Mouse (Mus musculus): ENCODE measurements at regions not wholly inside any gene's neighbourhood (a gene's known extent, or its start where the extent isn't known, plus 50 kb on each side); places are given as distances from the start of the nearest gene placed in this dataset.
A peak's percentile ranks its signal among the peaks of the same experiment; 100 is the strongest.

DNA sequence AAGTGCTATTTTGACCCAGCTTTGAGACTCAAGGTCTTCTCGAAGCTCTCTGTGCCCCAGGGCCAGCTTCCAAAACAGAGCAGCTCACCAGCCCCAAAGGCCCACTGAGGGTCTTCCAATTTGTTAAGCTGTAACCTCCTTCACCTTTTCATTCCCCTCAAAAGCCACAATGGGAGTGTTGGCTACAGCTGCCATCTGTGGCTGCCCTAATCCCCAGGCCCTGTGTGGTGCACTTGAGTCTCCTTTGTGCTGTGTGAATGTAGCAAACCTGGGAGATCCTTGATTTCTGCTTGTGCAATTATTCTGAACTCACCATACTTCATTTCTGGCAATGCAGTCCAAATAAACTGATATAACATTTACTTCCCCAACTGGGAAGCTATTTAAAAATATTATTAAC lies 287.8 kb downstream of the Wdr20rt start:
- DNase-seq (ENCODE audit: low spot score), result no peak
- TF ChIP-seq EP300 (IDR thresholded peaks at IDR 0.05; ENCODE audit: low read depth), result no peak
- TF ChIP-seq CTCF (IDR thresholded peaks at IDR 0.05; ENCODE audit: low read depth), result no peak
- H3K27ac ChIP-seq (ENCODE audit: low read depth), result no peak overlapping the region
- H3K36me3 ChIP-seq (replicated peaks; ENCODE audit: control insufficient read depth, insufficient read depth, low read length), result no peaks in the 10 kb centered on the region
- no peaks in the 10 kb centered on the region for H3K27me3 ChIP-seq (ENCODE audit: control insufficient read depth, insufficient read depth, low read length)
- WGBS, result 73% methylated on average over 1 of the region's 1 CpGs
- H3K4me1 ChIP-seq (ENCODE audit: control insufficient read depth, insufficient read depth), result no peaks in the 10 kb centered on the region
- H3K9me3 ChIP-seq (replicated peaks; ENCODE audit: control insufficient read depth, low read length), result no peaks in the 10 kb centered on the region
- no peak overlapping the region for H3K4me3 ChIP-seq (ENCODE audit: low read depth, low read length)
- ATAC-seq (ENCODE audit: insufficient read depth, low read depth), result no peak
- no peak overlapping the region for H3K4me2 ChIP-seq (ENCODE audit: low read depth, low read length)
- H3K9ac ChIP-seq (replicated peaks; ENCODE audit: low read depth, low read length), result no peak overlapping the region

DNA sequence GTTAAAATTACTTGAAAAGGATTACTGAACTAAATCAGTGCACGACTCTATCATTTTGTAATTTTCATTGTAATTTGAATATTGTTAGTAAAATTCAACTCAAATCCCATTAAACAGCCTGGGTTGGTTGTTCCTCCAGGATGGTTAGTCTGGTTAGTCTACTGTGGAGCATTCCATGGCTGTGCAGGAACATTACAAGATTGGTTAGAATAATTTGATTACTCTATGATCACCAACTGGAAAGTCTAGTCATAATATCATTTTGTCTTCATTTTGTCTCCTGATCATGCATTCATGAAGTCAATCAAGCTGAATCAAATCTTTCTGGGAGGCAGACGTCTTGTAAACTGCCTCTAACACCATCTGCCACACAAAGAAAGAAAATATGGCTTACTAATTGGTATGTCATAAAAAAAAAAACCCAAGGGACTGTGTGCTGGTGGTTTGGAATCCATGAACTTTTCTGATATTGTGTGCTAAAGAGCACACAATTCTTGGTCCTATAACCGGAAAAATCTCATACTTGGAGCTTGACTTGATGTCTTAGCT lies 308.9 kb downstream of the Wdr20rt start:
- TF ChIP-seq CTCF (IDR thresholded peaks at IDR 0.05; ENCODE audit: low read depth) (no peak), EP300 (IDR thresholded peaks at IDR 0.05; ENCODE audit: low read depth) (no peak)
- H3K4me1 ChIP-seq (ENCODE audit: control insufficient read depth, insufficient read depth), result no peaks in the 10 kb centered on the region
- no peaks in the 10 kb centered on the region for H3K27me3 ChIP-seq (ENCODE audit: control insufficient read depth, insufficient read depth, low read length)
- no peak overlapping the region for H3K4me3 ChIP-seq (ENCODE audit: low read depth, low read length)
- DNase-seq (ENCODE audit: low spot score) (no peak), ATAC-seq (ENCODE audit: insufficient read depth, low read depth) (no peak)
- no peak overlapping the region for H3K27ac ChIP-seq (ENCODE audit: low read depth)
- H3K9ac ChIP-seq (replicated peaks; ENCODE audit: low read depth, low read length), result no peak overlapping the region
- no peak overlapping the region for H3K4me2 ChIP-seq (ENCODE audit: low read depth, low read length)
- 63% methylated on average over 3 of the region's 3 CpGs for WGBS
- no peaks in the 10 kb centered on the region for H3K36me3 ChIP-seq (replicated peaks; ENCODE audit: control insufficient read depth, insufficient read depth, low read length)
- H3K9me3 ChIP-seq (replicated peaks; ENCODE audit: control insufficient read depth, low read length), result no peaks in the 10 kb centered on the region

DNA sequence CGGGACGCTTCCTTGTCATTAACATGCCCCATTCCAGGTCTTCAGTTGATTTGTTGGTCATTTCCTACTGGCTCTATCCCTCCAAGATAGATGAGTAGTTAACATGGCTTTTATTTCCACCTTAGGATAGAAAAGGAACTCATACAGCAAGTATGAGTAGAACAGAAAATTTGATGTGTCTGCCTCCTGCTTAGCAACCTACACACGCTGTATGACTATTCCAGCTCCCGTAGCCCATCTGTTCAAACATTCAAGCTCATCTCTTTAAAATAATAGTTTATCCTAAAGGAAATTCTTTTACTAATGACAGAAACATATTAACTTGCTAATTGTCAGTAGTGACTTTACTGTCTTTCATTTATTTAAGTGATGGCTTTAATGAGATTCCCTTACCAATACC lies 323.0 kb downstream of the Wdr20rt start:
- no peak for DNase-seq (ENCODE audit: low spot score)
- no peak for ATAC-seq (ENCODE audit: insufficient read depth, low read depth)
- no peak for TF ChIP-seq CTCF (IDR thresholded peaks at IDR 0.05; ENCODE audit: low read depth)
- no peak for TF ChIP-seq EP300 (IDR thresholded peaks at IDR 0.05; ENCODE audit: low read depth)
- Histone ChIP-seq H3K9me3 (replicated peaks; ENCODE audit: control insufficient read depth, low read length) (no peaks in the 10 kb centered on the region), H3K4me2 (ENCODE audit: low read depth, low read length) (no peak overlapping the region), H3K4me1 (ENCODE audit: control insufficient read depth, insufficient read depth) (no peaks in the 10 kb centered on the region), H3K9ac (replicated peaks; ENCODE audit: low read depth, low read length) (no peak overlapping the region), H3K27ac (ENCODE audit: low read depth) (no peak overlapping the region), H3K27me3 (ENCODE audit: control insufficient read depth, insufficient read depth, low read length) (no peaks in the 10 kb centered on the region), H3K4me3 (ENCODE audit: low read depth, low read length) (no peak overlapping the region), H3K36me3 (replicated peaks; ENCODE audit: control insufficient read depth, insufficient read depth, low read length) (no peaks in the 10 kb centered on the region)
- 90% methylated on average over 4 of the region's 4 CpGs for WGBS

DNA sequence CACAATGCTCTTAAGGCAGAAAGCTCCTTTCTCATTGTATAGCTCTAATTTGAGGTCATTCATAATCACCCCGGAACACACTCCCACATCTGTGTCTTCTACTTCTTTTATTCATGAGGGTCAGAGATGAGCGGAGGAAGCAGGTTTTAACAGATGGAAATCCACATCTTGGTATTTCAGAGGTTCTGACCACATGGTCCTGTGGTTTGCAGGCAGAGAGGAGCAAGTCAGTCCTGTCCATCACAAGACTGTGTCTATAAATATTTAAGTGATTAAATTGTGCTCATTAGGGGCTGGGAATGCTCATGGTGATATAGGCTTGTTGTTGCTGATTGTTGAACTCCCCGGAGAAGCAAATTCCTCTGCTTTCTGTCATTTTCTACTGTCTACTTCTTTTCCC lies 326.9 kb downstream of the Wdr20rt start:
- Histone ChIP-seq H3K4me1 (ENCODE audit: control insufficient read depth, insufficient read depth) (no peaks in the 10 kb centered on the region), H3K36me3 (replicated peaks; ENCODE audit: control insufficient read depth, insufficient read depth, low read length) (no peaks in the 10 kb centered on the region), H3K4me3 (ENCODE audit: low read depth, low read length) (no peak overlapping the region), H3K9me3 (replicated peaks; ENCODE audit: control insufficient read depth, low read length) (no peaks in the 10 kb centered on the region), H3K4me2 (ENCODE audit: low read depth, low read length) (no peak overlapping the region), H3K27me3 (ENCODE audit: control insufficient read depth, insufficient read depth, low read length) (no peaks in the 10 kb centered on the region), H3K27ac (ENCODE audit: low read depth) (no peak overlapping the region), H3K9ac (replicated peaks; ENCODE audit: low read depth, low read length) (no peak overlapping the region)
- WGBS, result 73% methylated on average over 3 of the region's 3 CpGs
- no peak for TF ChIP-seq CTCF (IDR thresholded peaks at IDR 0.05; ENCODE audit: low read depth)
- no peak for TF ChIP-seq EP300 (IDR thresholded peaks at IDR 0.05; ENCODE audit: low read depth)
- ATAC-seq (ENCODE audit: insufficient read depth, low read depth) (no peak), DNase-seq (ENCODE audit: low spot score) (no peak)

DNA sequence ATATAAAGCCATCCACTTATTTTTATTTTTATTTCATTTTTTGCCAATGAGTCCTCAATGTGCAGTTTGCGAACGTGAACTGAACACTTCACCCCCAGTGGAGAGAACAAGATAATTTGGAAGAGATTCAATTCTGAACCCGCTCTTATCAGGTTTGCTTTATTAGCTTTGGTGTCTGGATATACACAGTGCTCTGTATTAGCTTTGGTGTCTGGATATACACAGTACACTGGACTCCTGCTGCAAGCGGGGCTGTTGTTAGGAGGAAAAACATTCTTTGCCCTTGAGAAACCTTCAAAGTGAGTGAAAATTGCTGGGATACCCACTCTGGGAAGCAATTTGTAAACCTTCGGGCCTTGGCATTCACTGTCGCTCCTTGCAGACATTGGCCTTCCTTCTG lies 333.7 kb downstream of the Wdr20rt start:
- Histone ChIP-seq H3K27ac (ENCODE audit: low read depth) (no peak overlapping the region), H3K4me2 (ENCODE audit: low read depth, low read length) (no peak overlapping the region), H3K4me1 (ENCODE audit: control insufficient read depth, insufficient read depth) (peaks cover 5% of the 10 kb centered on the region), H3K9me3 (replicated peaks; ENCODE audit: control insufficient read depth, low read length) (no peaks in the 10 kb centered on the region), H3K27me3 (ENCODE audit: control insufficient read depth, insufficient read depth, low read length) (no peaks in the 10 kb centered on the region), H3K9ac (replicated peaks; ENCODE audit: low read depth, low read length) (no peak overlapping the region), H3K36me3 (replicated peaks; ENCODE audit: control insufficient read depth, insufficient read depth, low read length) (no peaks in the 10 kb centered on the region), H3K4me3 (ENCODE audit: low read depth, low read length) (no peak overlapping the region)
- no peak for TF ChIP-seq CTCF (IDR thresholded peaks at IDR 0.05; ENCODE audit: low read depth)
- no peak for TF ChIP-seq EP300 (IDR thresholded peaks at IDR 0.05; ENCODE audit: low read depth)
- DNase-seq (ENCODE audit: low spot score) (no peak), ATAC-seq (ENCODE audit: insufficient read depth, low read depth) (no peak)
- 51% methylated on average over 6 of the region's 6 CpGs for WGBS

DNA sequence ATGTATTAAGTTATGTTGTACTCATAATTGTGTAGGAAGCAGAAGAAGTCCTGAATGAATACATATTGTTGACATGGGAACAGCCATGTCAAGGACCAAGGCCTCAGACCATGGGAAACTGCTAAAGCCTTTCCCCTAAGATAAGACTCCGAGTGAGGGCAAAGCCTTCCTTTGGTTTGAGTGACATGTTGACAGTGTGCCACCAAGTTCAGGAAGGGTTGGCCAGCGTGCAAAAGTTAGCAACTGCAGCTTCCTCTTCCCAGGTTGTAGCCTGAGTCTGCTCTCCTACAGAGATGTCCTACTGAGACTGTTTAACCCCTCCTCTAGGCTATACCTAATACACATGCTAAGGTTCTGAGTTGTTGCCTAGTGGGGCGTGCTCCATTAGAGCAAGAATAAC lies 334.5 kb downstream of the Wdr20rt start:
- WGBS, result 38% methylated on average over 3 of the region's 3 CpGs
- Histone ChIP-seq H3K36me3 (replicated peaks; ENCODE audit: control insufficient read depth, insufficient read depth, low read length) (no peaks in the 10 kb centered on the region), H3K9ac (replicated peaks; ENCODE audit: low read depth, low read length) (no peak overlapping the region), H3K4me3 (ENCODE audit: low read depth, low read length) (no peak overlapping the region), H3K9me3 (replicated peaks; ENCODE audit: control insufficient read depth, low read length) (no peaks in the 10 kb centered on the region), H3K27ac (ENCODE audit: low read depth) (no peak overlapping the region), H3K4me2 (ENCODE audit: low read depth, low read length) (no peak overlapping the region), H3K4me1 (ENCODE audit: control insufficient read depth, insufficient read depth) (peaks cover 5% of the 10 kb centered on the region), H3K27me3 (ENCODE audit: control insufficient read depth, insufficient read depth, low read length) (no peaks in the 10 kb centered on the region)
- ATAC-seq (ENCODE audit: insufficient read depth, low read depth), result no peak
- peak; percentile 17 for DNase-seq (ENCODE audit: low spot score)
- TF ChIP-seq CTCF (IDR thresholded peaks at IDR 0.05; ENCODE audit: low read depth) (no peak), EP300 (IDR thresholded peaks at IDR 0.05; ENCODE audit: low read depth) (no peak)

Measured in heart, postnatal 0 days (tissue).